Comparison of ENCODE assay signal across 19 mouse cellular contexts in genomic region chr8:10394506-10394905, GRCm38 (mm10).
DNase-seq lines count a peak whose midpoint lies in the region; ATAC-seq lines count a peak whose summit lies in the region.
"Had no signal": no experiment of that assay in that cellular context is flagged by ENCODE, and none has a peak within 500 bp of the region (broad histone marks: within the 10 kb centered on the region; RNA-seq: fewer than 3 reads in every experiment).

No protein-coding gene starts in this region.

- ATAC-seq in hindbrain, embryonic 11.5 days (ENCODE audit: low FRiP score) = no peak
- ATAC-seq in hindbrain, embryonic 16.5 days = peak; percentile 46; the same call in 1 of the 2 replicates
- 0 out of 2 replicates have a peak, but pooled peaks have one; percentile 46 for ATAC-seq in neural tube, embryonic 14.5 days (ENCODE audit: low read depth)
- ATAC-seq: CD4-positive, CD25-positive, alpha-beta regulatory T cell, adult 4 months; forebrain, embryonic 13.5 days had no signal

- no peaks in the 10 kb centered on the region for H3K27me3 ChIP-seq in hindbrain, embryonic 11.5 days (ENCODE audit: control insufficient read depth, insufficient read depth, low read length)
- H3K27me3 ChIP-seq in hindbrain, embryonic 10.5 days (ENCODE audit: insufficient read depth, poor library complexity, severe bottlenecking) = no peaks in the 10 kb centered on the region
- no peaks in the 10 kb centered on the region for H3K27me3 ChIP-seq in hindbrain, embryonic 16.5 days (replicated peaks; ENCODE audit: control insufficient read depth, insufficient read depth, low read length)
- no peaks in the 10 kb centered on the region for H3K27me3 ChIP-seq in neural tube, embryonic 14.5 days (ENCODE audit: control insufficient read depth, insufficient read depth, low read length)
- H3K27me3 ChIP-seq: forebrain, embryonic 13.5 days had no signal

- no peaks in the 10 kb centered on the region for H3K4me1 ChIP-seq in hindbrain, embryonic 11.5 days (replicated peaks; ENCODE audit: control insufficient read depth, insufficient read depth, low read length)
- peaks cover 21% of the 10 kb centered on the region for H3K4me1 ChIP-seq in hindbrain, embryonic 10.5 days (replicated peaks)
- 0 out of 2 replicates have a peak, but pooled peaks cover 3% of the 10 kb centered on the region for H3K4me1 ChIP-seq in hindbrain, embryonic 16.5 days (ENCODE audit: control insufficient read depth, insufficient read depth, low read depth, low read length)
- no peaks in the 10 kb centered on the region; the same call in 1 of the 2 replicates for H3K4me1 ChIP-seq in neural tube, embryonic 14.5 days (ENCODE audit: control insufficient read depth, insufficient read depth, low read length)

- no peak overlapping the region for H3K4me2 ChIP-seq in hindbrain, embryonic 11.5 days (replicated peaks; ENCODE audit: low read depth, low read length)
- H3K4me2 ChIP-seq in hindbrain, embryonic 16.5 days (ENCODE audit: low read length) = no peak overlapping the region
- H3K4me2 ChIP-seq in neural tube, embryonic 14.5 days (ENCODE audit: low read depth, low read length) = no peak overlapping the region
- H3K4me2 ChIP-seq: forebrain, embryonic 13.5 days had no signal

- H3K9me3 ChIP-seq in hindbrain, embryonic 11.5 days (ENCODE audit: control insufficient read depth, low read length) = no peaks in the 10 kb centered on the region
- H3K9me3 ChIP-seq in hindbrain, embryonic 10.5 days = no peaks in the 10 kb centered on the region
- no peaks in the 10 kb centered on the region for H3K9me3 ChIP-seq in hindbrain, embryonic 16.5 days (ENCODE audit: control insufficient read depth, low read length)
- H3K9me3 ChIP-seq in neural tube, embryonic 14.5 days (ENCODE audit: control insufficient read depth, low read length) = no peaks in the 10 kb centered on the region
- H3K9me3 ChIP-seq: forebrain, embryonic 13.5 days had no signal

- H3K36me3 ChIP-seq in hindbrain, embryonic 11.5 days (ENCODE audit: control insufficient read depth, insufficient read depth, low read length) = no peaks in the 10 kb centered on the region
- H3K36me3 ChIP-seq in hindbrain, embryonic 10.5 days = no peaks in the 10 kb centered on the region
- H3K36me3 ChIP-seq in hindbrain, embryonic 16.5 days (ENCODE audit: control insufficient read depth, insufficient read depth, low read length) = no peaks in the 10 kb centered on the region
- no peaks in the 10 kb centered on the region for H3K36me3 ChIP-seq in neural tube, embryonic 14.5 days (ENCODE audit: control insufficient read depth, insufficient read depth, low read length)

- peak overlapping the region; percentile 13; the same call in 1 of the 2 replicates for H3K27ac ChIP-seq in hindbrain, embryonic 11.5 days (ENCODE audit: low read depth, low read length)
- no peak overlapping the region for H3K27ac ChIP-seq in hindbrain, embryonic 10.5 days
- H3K27ac ChIP-seq in hindbrain, embryonic 16.5 days (ENCODE audit: low read depth, low read length) = no peak overlapping the region
- H3K27ac ChIP-seq in neural tube, embryonic 14.5 days (ENCODE audit: low read depth, low read length) = no peak overlapping the region
- H3K27ac ChIP-seq: forebrain, embryonic 13.5 days; gastrocnemius, adult 2 months had no signal

- intact Hi-C loops in left cerebral cortex, postnatal 14 days (cut with DNase I) = no loop called here

- 77% methylated on average over 2 of the region's 2 CpGs for WGBS in hindbrain, embryonic 11.5 days
- WGBS in hindbrain, embryonic 10.5 days = 89% methylated on average over 2 of the region's 2 CpGs
- 46% methylated on average over 2 of the region's 2 CpGs for WGBS in hindbrain, embryonic 16.5 days
- WGBS in neural tube, embryonic 14.5 days = 41% methylated on average over 2 of the region's 2 CpGs

- H3K9ac ChIP-seq in hindbrain, embryonic 11.5 days (ENCODE audit: low read depth, low read length) = no peak overlapping the region
- no peak overlapping the region for H3K9ac ChIP-seq in hindbrain, embryonic 16.5 days (ENCODE audit: low read depth, low read length)
- H3K9ac ChIP-seq in neural tube, embryonic 14.5 days (replicated peaks; ENCODE audit: low read depth, low read length) = no peak overlapping the region
- H3K9ac ChIP-seq: forebrain, embryonic 13.5 days had no signal

- no peak for DNase-seq in hindbrain, embryonic 11.5 days (ENCODE audit: low spot score)
- DNase-seq in hindbrain, embryonic 10.5 days (ENCODE audit: low spot score) = no peak
- peak; percentile 30 for DNase-seq in MN1 (ENCODE audit: low spot score)
- DNase-seq in kidney, adult 11 months = no peak
- no peak for DNase-seq in left cerebral cortex, postnatal 14 days (ENCODE audit: low spot score in 2 of 2)
- DNase-seq in heart, adult 8-10 months (ENCODE audit: low spot score) = no peak
- DNase-seq: adrenal gland, postnatal 14 days; cerebellum, adult 8-10 months; gastrocnemius, adult 2 months; kidney, adult 18-20 months; kidney, postnatal 4 days; lung, postnatal 4 days; right cerebral cortex, adult 18-20 months; right cerebral cortex, postnatal 4 days; thymus, postnatal 36 days had no signal

- H3K4me3 ChIP-seq in hindbrain, embryonic 11.5 days (ENCODE audit: low read depth, low read length) = no peak overlapping the region
- no peak overlapping the region for H3K4me3 ChIP-seq in hindbrain, embryonic 10.5 days
- H3K4me3 ChIP-seq in hindbrain, embryonic 16.5 days (ENCODE audit: low read length) = no peak overlapping the region
- no peak overlapping the region for H3K4me3 ChIP-seq in neural tube, embryonic 14.5 days (ENCODE audit: low read depth, low read length)
- H3K4me3 ChIP-seq: forebrain, embryonic 13.5 days; gastrocnemius, adult 2 months had no signal
